Mouse (Mus musculus): ENCODE results near the gene Ap1ar. TPM values are rescaled to one million over a fixed set of nuclear protein-coding genes. Genes with fewer than 3 reads are reported as not detected.

Gene Ap1ar
- total RNA-seq, 2 experiments from 2014 or later: 18.3 to 18.9 TPM

Other genes starting within 250 kb of the Ap1ar start
- not detected for gene Neurog2, start 204.4 kb downstream of the Ap1ar start, total RNA-seq (2021)
- gene Alpk1, start 57.0 kb downstream of the Ap1ar start, total RNA-seq (2021): 1 to 10 TPM; 2.1 to 2.8 TPM
- gene Tifa, start 47.7 kb downstream of the Ap1ar start, total RNA-seq (2021): 1 to 10 TPM; 1.9 to 2.9 TPM
- gene Fam241a, start 58.8 kb upstream of the Ap1ar start, total RNA-seq (2021): 1 to 10 TPM; 4.0 to 5.1 TPM